Mouse (Mus musculus): Measurements from ENCODE around the gene Pole.

Gene Pole

GRCm38 (mm10) chr5:110285770-110286445, at the start of gene Pole, which contains the start of gene Pxmp2:
TSS of gene Pole (plus strand) at chr5:110286306.
TSS of gene Pxmp2 (minus strand) at chr5:110286186.
- DNase-seq (ENCODE audit: low spot score), result peak; percentile 91

- DNase-seq (ENCODE audit: low spot score), result no peak
Observed at GRCm38 (mm10) chr5:110244091-110244490, 42.0 kb upstream of the Pole start.

GRCm38 (mm10) chr5:110266941-110267340, 19.2 kb upstream of the Pole start:
- DNase-seq (ENCODE audit: low spot score), result no peak

- peak; percentile 85 for DNase-seq (ENCODE audit: low spot score)
Observed at GRCm38 (mm10) chr5:110269141-110270101, 16.7 kb upstream of the Pole start, which contains the start of gene Pgam5. TSS of gene Pgam5 (minus strand) at chr5:110269913.

- DNase-seq (ENCODE audit: low spot score), result no peak
Observed at GRCm38 (mm10) chr5:110270242-110270641, 15.9 kb upstream of the Pole start.

GRCm38 (mm10) chr5:110274147-110274546, 12.0 kb upstream of the Pole start:
- peak; percentile 61 for DNase-seq (ENCODE audit: low spot score)

GRCm38 (mm10) chr5:110274846-110275245, 11.3 kb upstream of the Pole start:
- DNase-seq (ENCODE audit: low spot score), result no peak

GRCm38 (mm10) chr5:110276391-110276790, 9.7 kb upstream of the Pole start:
- no peak for DNase-seq (ENCODE audit: low spot score)

- DNase-seq (ENCODE audit: low spot score), result no peak
Observed at GRCm38 (mm10) chr5:110276910-110277309, 9.2 kb upstream of the Pole start.

- DNase-seq (ENCODE audit: low spot score), result no peak
Observed at GRCm38 (mm10) chr5:110281984-110282383, 4.1 kb upstream of the Pole start.

GRCm38 (mm10) chr5:110284536-110284935, 1.6 kb upstream of the Pole start:
- peak; percentile 83 for DNase-seq (ENCODE audit: low spot score)

GRCm38 (mm10) chr5:110285156-110285555, 950 bp upstream of the Pole start:
- peak; percentile 51 for DNase-seq (ENCODE audit: low spot score)

- no peak for DNase-seq (ENCODE audit: low spot score)
Observed at GRCm38 (mm10) chr5:110286446-110287083, 459 bp downstream of the Pole start.

- DNase-seq (ENCODE audit: low spot score), result no peak
Observed at GRCm38 (mm10) chr5:110287084-110287475, 974 bp downstream of the Pole start.

- no peak for DNase-seq (ENCODE audit: low spot score)
Observed at GRCm38 (mm10) chr5:110291649-110292048, 5.5 kb downstream of the Pole start.

- DNase-seq (ENCODE audit: low spot score), result no peak
Observed at GRCm38 (mm10) chr5:110296637-110297036, 10.5 kb downstream of the Pole start.

GRCm38 (mm10) chr5:110300591-110300990, 14.5 kb downstream of the Pole start:
- no peak for DNase-seq (ENCODE audit: low spot score)

- DNase-seq (ENCODE audit: low spot score), result no peak
Observed at GRCm38 (mm10) chr5:110308861-110309260, 22.8 kb downstream of the Pole start.

- DNase-seq (ENCODE audit: low spot score), result no peak
Observed at GRCm38 (mm10) chr5:110313127-110313526, 27.0 kb downstream of the Pole start.

- DNase-seq (ENCODE audit: low spot score), result no peak
Observed at GRCm38 (mm10) chr5:110330508-110330907, 44.4 kb downstream of the Pole start.

GRCm38 (mm10) chr5:110338792-110339191, 52.7 kb downstream of the Pole start:
- DNase-seq (ENCODE audit: low spot score), result no peak

GRCm38 (mm10) chr5:110342648-110343284, 56.7 kb downstream of the Pole start, which contains the start of gene P2rx2:
TSS of gene P2rx2 (minus strand) at chr5:110343212.
- DNase-seq (ENCODE audit: low spot score), result no peak
